In the genomic region with DNA sequence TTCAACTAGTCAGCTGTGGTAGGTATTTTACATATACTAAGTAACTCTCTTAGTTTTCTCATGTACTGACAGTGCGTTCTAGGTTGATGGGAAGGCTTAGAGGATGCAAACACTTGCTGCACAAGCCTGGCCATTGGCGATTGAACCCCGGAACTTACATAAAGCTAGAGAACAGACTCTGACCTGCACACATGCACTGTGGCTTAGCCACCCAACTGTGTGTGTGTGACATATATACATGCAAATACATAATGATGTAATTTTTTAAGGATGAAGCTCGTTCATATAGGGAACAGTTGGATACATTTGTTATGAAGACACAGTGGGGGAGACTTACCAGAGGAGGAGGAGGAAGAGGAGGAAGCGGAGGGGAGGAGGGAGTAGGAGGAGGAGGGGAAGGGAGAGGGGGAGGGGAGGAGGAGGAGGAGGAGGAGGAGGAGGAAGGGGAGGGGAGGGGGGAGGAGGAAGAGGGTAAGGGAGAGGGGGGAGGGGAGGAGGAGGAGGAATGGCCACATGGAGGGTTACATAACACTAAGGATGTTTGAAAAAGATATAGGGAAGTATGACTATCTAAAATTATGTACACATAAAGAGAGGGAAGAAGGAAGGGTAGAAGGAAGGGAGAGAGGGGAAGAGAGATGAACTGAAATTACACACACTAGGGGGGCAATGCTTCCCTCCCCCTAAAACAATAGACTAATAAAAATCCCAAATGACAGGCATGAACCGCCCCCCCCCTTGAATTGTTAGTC, we compare ENCODE assay signal across 25 mouse cellular contexts. TPM values are rescaled to one million over a fixed set of nuclear protein-coding genes. Genes with fewer than 3 reads are reported as not detected.
DNase-seq lines count a peak whose midpoint lies in the region; ATAC-seq and TF ChIP-seq lines count a peak whose summit lies in the region.
"Had no signal": no experiment of that assay in that cellular context is flagged by ENCODE, and none has a peak within 500 bp of the region (broad histone marks: within the 10 kb centered on the region; RNA-seq: fewer than 3 reads in every experiment).

No protein-coding gene starts in this region.

- ATAC-seq in liver, embryonic 13.5 days (ENCODE audit: low read depth), result 0 out of 2 replicates have a peak, but pooled peaks have one; percentile 34
- peak; percentile 78 for ATAC-seq in megakaryocyte, adult 5-6 weeks (ENCODE audit: poor library complexity, severe bottlenecking)
- ATAC-seq in midbrain, embryonic 11.5 days (ENCODE audit: low FRiP score), result no peak
- ATAC-seq in midbrain, postnatal 0 days (ENCODE audit: low FRiP score), result no peak
- ATAC-seq in forebrain, embryonic 14.5 days, result no peak
- ATAC-seq: forebrain, postnatal 0 days; intestine, postnatal 0 days; midbrain, embryonic 16.5 days; Patski had no signal

- no peak overlapping the region for H3K27ac ChIP-seq in liver, embryonic 13.5 days
- no peak overlapping the region for H3K27ac ChIP-seq in midbrain, embryonic 11.5 days (ENCODE audit: low read depth, low read length)
- no peak overlapping the region for H3K27ac ChIP-seq in midbrain, postnatal 0 days (ENCODE audit: low read depth, low read length)
- no peak overlapping the region for H3K27ac ChIP-seq in forebrain, embryonic 14.5 days (ENCODE audit: low read depth, low read length)
- H3K27ac ChIP-seq: hindbrain, embryonic 13.5 days; lung, embryonic 15.5 days; midbrain, embryonic 10.5 days; neural tube, embryonic 13.5 days had no signal

- no peaks in the 10 kb centered on the region for H3K9me3 ChIP-seq in liver, embryonic 13.5 days (replicated peaks)
- H3K9me3 ChIP-seq in midbrain, embryonic 11.5 days (ENCODE audit: control insufficient read depth, low read length), result no peaks in the 10 kb centered on the region
- H3K9me3 ChIP-seq in midbrain, postnatal 0 days (ENCODE audit: low read length), result no peaks in the 10 kb centered on the region
- no peaks in the 10 kb centered on the region for H3K9me3 ChIP-seq in forebrain, embryonic 14.5 days (replicated peaks; ENCODE audit: control insufficient read depth, low read length)
- H3K9me3 ChIP-seq: hindbrain, embryonic 13.5 days; lung, embryonic 15.5 days; midbrain, embryonic 10.5 days; neural tube, embryonic 13.5 days had no signal

- DNase-seq in heart, adult 11 months, result peak; percentile 73
- DNase-seq in heart, postnatal 10 days, result no peak
- no peak for DNase-seq in liver, embryonic 13.5 days
- no peak for DNase-seq in midbrain, embryonic 11.5 days (ENCODE audit: low spot score, missing footprints)
- no peak for DNase-seq in midbrain, postnatal 0 days (ENCODE audit: low spot score)
- no peak for DNase-seq in ovary, postnatal 10 days (ENCODE audit: low spot score)
- DNase-seq in forebrain, embryonic 14.5 days (ENCODE audit: low spot score), result no peak
- DNase-seq: adrenal gland, postnatal 14 days; cerebellum, adult 18-20 months; cerebellum, postnatal 10 days; forebrain, postnatal 0 days; kidney, adult 9 months; kidney, postnatal 10 days; layer of hippocampus, postnatal 36 days; right cerebral cortex, postnatal 14 days had no signal

- H3K36me3 ChIP-seq in liver, embryonic 13.5 days, result peaks cover 10% of the 10 kb centered on the region
- no peaks in the 10 kb centered on the region for H3K36me3 ChIP-seq in midbrain, embryonic 11.5 days (ENCODE audit: control insufficient read depth, insufficient read depth, low read length)
- H3K36me3 ChIP-seq in midbrain, postnatal 0 days (ENCODE audit: insufficient read depth, low read length), result no peaks in the 10 kb centered on the region
- peaks cover 10% of the 10 kb centered on the region; the same call in 1 of the 2 replicates for H3K36me3 ChIP-seq in forebrain, embryonic 14.5 days (ENCODE audit: control insufficient read depth, insufficient read depth, low read length)
- H3K36me3 ChIP-seq: hindbrain, embryonic 13.5 days; neural tube, embryonic 13.5 days had no signal

- H3K27me3 ChIP-seq in liver, embryonic 13.5 days, result no peaks in the 10 kb centered on the region
- H3K27me3 ChIP-seq in midbrain, embryonic 11.5 days (ENCODE audit: control insufficient read depth, insufficient read depth, low read length), result no peaks in the 10 kb centered on the region
- H3K27me3 ChIP-seq in midbrain, postnatal 0 days (ENCODE audit: insufficient read depth, low read length), result no peaks in the 10 kb centered on the region
- H3K27me3 ChIP-seq in forebrain, embryonic 14.5 days (replicated peaks; ENCODE audit: control insufficient read depth, insufficient read depth, low read length), result no peaks in the 10 kb centered on the region
- H3K27me3 ChIP-seq: hindbrain, embryonic 13.5 days; lung, embryonic 15.5 days; neural tube, embryonic 13.5 days; Patski had no signal

- 0 out of 2 replicates have a peak, but pooled peaks cover 7% of the 10 kb centered on the region for H3K4me1 ChIP-seq in liver, embryonic 13.5 days (replicated peaks)
- H3K4me1 ChIP-seq in midbrain, embryonic 11.5 days (ENCODE audit: control insufficient read depth, insufficient read depth, low read length), result no peaks in the 10 kb centered on the region
- no peaks in the 10 kb centered on the region for H3K4me1 ChIP-seq in midbrain, postnatal 0 days (ENCODE audit: insufficient read depth, low read length)
- H3K4me1 ChIP-seq in forebrain, embryonic 14.5 days (ENCODE audit: control insufficient read depth, insufficient read depth, low read length), result no peaks in the 10 kb centered on the region
- H3K4me1 ChIP-seq: hindbrain, embryonic 13.5 days; lung, embryonic 15.5 days; midbrain, embryonic 10.5 days; neural tube, embryonic 13.5 days had no signal

- H3K9ac ChIP-seq in liver, embryonic 13.5 days, result no peak overlapping the region
- no peak overlapping the region for H3K9ac ChIP-seq in midbrain, embryonic 11.5 days (ENCODE audit: low read length)
- no peak overlapping the region for H3K9ac ChIP-seq in midbrain, postnatal 0 days (replicated peaks; ENCODE audit: low read length, poor library complexity, severe bottlenecking)
- no peak overlapping the region for H3K9ac ChIP-seq in forebrain, embryonic 14.5 days (ENCODE audit: low read length)
- H3K9ac ChIP-seq: forebrain, postnatal 0 days; hindbrain, embryonic 13.5 days; lung, embryonic 15.5 days; neural tube, embryonic 13.5 days had no signal

- intact Hi-C loops in heart, postnatal 10 days (cut with DNase I), result no loop called here

- TF ChIP-seq CTCF in midbrain, postnatal 0 days (IDR thresholded peaks at IDR 0.05), result no peak

- no peak overlapping the region for H3K4me2 ChIP-seq in liver, embryonic 13.5 days
- H3K4me2 ChIP-seq in midbrain, embryonic 11.5 days, result no peak overlapping the region
- no peak overlapping the region for H3K4me2 ChIP-seq in midbrain, postnatal 0 days (ENCODE audit: low read depth, low read length, poor library complexity, severe bottlenecking)
- no peak overlapping the region for H3K4me2 ChIP-seq in forebrain, embryonic 14.5 days (ENCODE audit: low read length)
- H3K4me2 ChIP-seq: hindbrain, embryonic 13.5 days; lung, embryonic 15.5 days; neural tube, embryonic 13.5 days had no signal

- H3K4me3 ChIP-seq in liver, embryonic 13.5 days (replicated peaks), result no peak overlapping the region
- H3K4me3 ChIP-seq in midbrain, embryonic 11.5 days (ENCODE audit: low read depth, low read length), result no peak overlapping the region
- no peak overlapping the region for H3K4me3 ChIP-seq in midbrain, postnatal 0 days (ENCODE audit: low read depth, low read length)
- no peak overlapping the region for H3K4me3 ChIP-seq in forebrain, embryonic 14.5 days (ENCODE audit: low read depth, low read length)
- H3K4me3 ChIP-seq: erythroblast, embryonic 14.5 days; hindbrain, embryonic 13.5 days; lung, embryonic 15.5 days; midbrain, embryonic 10.5 days; myocyte; neural tube, embryonic 13.5 days had no signal

- WGBS in liver, embryonic 13.5 days (ENCODE audit: insufficient replicate concordance), result 51% methylated on average over 5 of the region's 6 CpGs
- WGBS in midbrain, embryonic 11.5 days, result 88% methylated on average over 5 of the region's 6 CpGs
- WGBS in midbrain, postnatal 0 days, result 79% methylated on average over 5 of the region's 6 CpGs
- 77% methylated on average over 5 of the region's 6 CpGs for WGBS in forebrain, embryonic 14.5 days

RNA-seq across cellular contexts. Expression of gene Gas2l3, which starts 36.9 kb away (rescaled TPM):
- total RNA-seq in heart, postnatal 10 days (2021), result 10 to 100 TPM; 12.9 to 14.6 TPM
- 5.0 and 6.2 TPM in 2 replicates for polyA plus RNA-seq in liver, embryonic 13.5 days (2015; fragmentation: Nextera tagmentation; extraction: Ambion mirVana)
- 24.4 and 26.2 TPM in 2 replicates for total RNA-seq in megakaryocyte, adult 5-6 weeks (2015)
- total RNA-seq in megakaryocyte, adult 5-6 weeks (2017), result 31.9 and 41.4 TPM in 2 replicates
- 8.9 and 10.4 TPM in 2 replicates for polyA plus RNA-seq in midbrain, embryonic 11.5 days (2014; fragmentation: Nextera tagmentation; extraction: Ambion mirVana)
- 3.7 and 7.0 TPM in 2 replicates for total RNA-seq in midbrain, postnatal 0 days (2014; rRNA removed)
- polyA plus RNA-seq in midbrain, postnatal 0 days (2015; fragmentation: Nextera tagmentation; extraction: Ambion mirVana), result 1.6 and 1.7 TPM in 2 replicates
- 7.7 and 12.3 TPM in 2 replicates for polyA plus RNA-seq in forebrain, embryonic 14.5 days (2014; fragmentation: Nextera tagmentation; extraction: Ambion mirVana)

Comparison
In these comparisons a context has a peak if more than half of its experiments do, and no peak if none do; other contexts are left out.
1. ATAC-seq: peak in liver, embryonic 13.5 days (single experiment) and megakaryocyte, adult 5-6 weeks (single experiment); none in midbrain, embryonic 11.5 days (single experiment), midbrain, postnatal 0 days (single experiment) and forebrain, embryonic 14.5 days (single experiment).